Mouse (Mus musculus) CD4-positive, CD25-positive, alpha-beta regulatory T cell, adult 4 months (primary cell): ENCODE results near the gene Tes. TPM values are rescaled to one million over a fixed set of nuclear protein-coding genes. Genes with fewer than 3 reads are reported as not detected.

Source experiments
- polyA plus RNA-seq, 2 experiments: library from polyadenylated mRNA; unstranded; fragments of 100-300 nt; shearing (Covaris generic); gene quantifications; one replicate each; pipeline ENCODE4 v1.2.1; 2017

Gene Tes
- polyA plus RNA-seq, 2 experiments from 2014 or later, result 203 TPM

Other genes starting within 250 kb of the Tes start
- under 1 TPM in 1 of 2 experiments, not detected in 1; 0.35 TPM for gene Tfec, start 166.7 kb upstream of the Tes start, polyA plus RNA-seq
- 1 to 10 TPM in 1 of 2 experiments, under 1 TPM in 1; 0.65 to 1.2 TPM for gene Cav2, start 216.0 kb downstream of the Tes start, polyA plus RNA-seq
- gene Cav1, start 241.2 kb downstream of the Tes start, polyA plus RNA-seq, result not detected